Mouse (Mus musculus): ENCODE measurements around the gene Bahcc1. TPM values are rescaled to one million over a fixed set of nuclear protein-coding genes. Genes with fewer than 3 reads are reported as not detected.
A peak's percentile ranks its signal among the peaks of the same experiment; 100 is the strongest.

Gene Bahcc1
- total RNA-seq, 1 experiment from 2014 or later: 12.4 TPM

- no peak for DNase-seq
Observed at GRCm38 (mm10) chr11:120314721-120315415, 82.1 kb downstream of the Bahcc1 start.

GRCm38 (mm10) chr11:120315416-120315761, 82.6 kb downstream of the Bahcc1 start:
- no peak for DNase-seq

GRCm38 (mm10) chr11:120315832-120316689, 83.3 kb downstream of the Bahcc1 start:
- DNase-seq: peak; percentile 94

- no peak for DNase-seq
Observed at GRCm38 (mm10) chr11:120316690-120317254, 84.0 kb downstream of the Bahcc1 start.

GRCm38 (mm10) chr11:120317456-120317855, 84.7 kb downstream of the Bahcc1 start:
- DNase-seq: no peak

GRCm38 (mm10) chr11:120319310-120319709, 86.6 kb downstream of the Bahcc1 start:
- DNase-seq: no peak

- no peak for DNase-seq
Observed at GRCm38 (mm10) chr11:120320156-120320555, 87.4 kb downstream of the Bahcc1 start.

GRCm38 (mm10) chr11:120335431-120336021, 102.8 kb downstream of the Bahcc1 start:
- DNase-seq: no peak

GRCm38 (mm10) chr11:120337447-120337846, 104.7 kb downstream of the Bahcc1 start:
- DNase-seq: no peak

- DNase-seq: no peak
Observed at GRCm38 (mm10) chr11:120338786-120339185, 106.0 kb downstream of the Bahcc1 start.

GRCm38 (mm10) chr11:120339978-120340513, 107.3 kb downstream of the Bahcc1 start:
- no peak for DNase-seq

- no peak for DNase-seq
Observed at GRCm38 (mm10) chr11:120341661-120342060, 108.9 kb downstream of the Bahcc1 start.

Small RNA genes within 50 kb of the gene (microRNA-seq; reads per million reads assigned to microRNA genes)
- 0 reads per million in 2 experiments for gene Gm47297

Other genes with a start within 250 kb of the Bahcc1 start
- gene Aatk, start 185.8 kb upstream of the Bahcc1 start, total RNA-seq (2021): 13.7 and 15.7 TPM in 2 replicates
- 67.4 and 80.7 TPM in 2 replicates for gene Cep131, start 146.1 kb upstream of the Bahcc1 start, total RNA-seq (2021)
- 10.7 and 13.7 TPM in 2 replicates for gene Tepsin, start 134.2 kb upstream of the Bahcc1 start, total RNA-seq (2021)
- gene Ndufaf8, start 134.0 kb upstream of the Bahcc1 start, total RNA-seq (2021): 50.0 and 55.2 TPM in 2 replicates
- gene Slc38a10, start 81.6 kb upstream of the Bahcc1 start, total RNA-seq (2021): 105 and 115 TPM in 2 replicates
- gene Actg1, start 115.6 kb downstream of the Bahcc1 start, total RNA-seq (2021): 1,064 and 1,109 TPM in 2 replicates
- 0.37 and 0.71 TPM in 2 replicates for gene Fscn2, start 128.6 kb downstream of the Bahcc1 start, total RNA-seq (2021)
- gene Faap100, start 145.8 kb downstream of the Bahcc1 start, total RNA-seq (2021): 18.7 and 24.6 TPM in 2 replicates
- 73.8 and 82.5 TPM in 2 replicates for gene Nploc4, start 204.8 kb downstream of the Bahcc1 start, total RNA-seq (2021)
- 2.3 and 4.7 TPM in 2 replicates for gene Tspan10, start 209.7 kb downstream of the Bahcc1 start, total RNA-seq (2021)
- 0.33 TPM in 1 of 2 replicates, not detected in the other for gene Pde6g, start 220.6 kb downstream of the Bahcc1 start, total RNA-seq (2021)
- 53.9 and 58.6 TPM in 2 replicates for gene Oxld1, start 225.1 kb downstream of the Bahcc1 start, total RNA-seq (2021)
- gene Ccdc137, start 225.2 kb downstream of the Bahcc1 start, total RNA-seq (2021): 20.6 and 28.1 TPM in 2 replicates
- 19.6 and 23.4 TPM in 2 replicates for gene Arl16, start 234.7 kb downstream of the Bahcc1 start, total RNA-seq (2021)